Mouse (Mus musculus) left cerebral cortex, postnatal 25 days (tissue): ENCODE data around the gene Adh7. TPM values are rescaled to one million over a fixed set of nuclear protein-coding genes. Genes with fewer than 3 reads are reported as not detected.

Source experiments
- DNase-seq, 2 experiments: peaks; one replicate each; pipeline ENCODE4 v3.0.0; 2022; ENCODE audit warnings: low spot score in 2 of 2, mixed read lengths in 1 of 2
- intact Hi-C: fragments of 180-260 bp; cut with DNase I; formaldehyde crosslinking; loops from one replicate; pipeline ENCODE4 v1.15.1; 2025
- total RNA-seq, 2 experiments: library from RNA; stranded (reverse); gene quantifications; 2 replicates each; pipeline ENCODE4 v1.2.3; 2021

Adh7 gene
- total RNA-seq, 2 experiments from 2014 or later = not detected

DNA sequence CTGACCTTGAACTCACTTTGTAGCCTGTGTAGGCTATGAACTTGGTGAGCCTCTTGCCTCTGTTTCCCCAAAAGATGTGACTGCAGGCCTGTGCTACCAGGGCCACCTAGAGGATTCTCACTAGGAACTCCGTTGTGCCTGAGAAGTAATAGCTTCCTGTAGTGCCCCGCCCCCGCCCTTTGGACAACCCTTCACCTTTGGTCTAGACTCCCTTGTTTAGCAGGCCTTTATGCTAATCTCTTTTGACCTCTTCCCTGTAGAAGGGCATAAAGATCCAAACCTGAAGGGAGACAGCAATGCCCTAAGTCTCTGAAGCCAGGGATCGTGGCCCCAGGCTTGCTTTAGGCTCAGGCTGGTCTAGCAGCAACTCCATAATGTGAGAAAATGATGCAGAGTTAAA is 5.0 kb downstream of the Adh7 start:
- DNase-seq = no peak
- intact Hi-C loops = loop anchor here (5.0 kb wide), 2 partner anchors 185 to 210 kb away; no protein-coding TSS in a partner anchor

DNA sequence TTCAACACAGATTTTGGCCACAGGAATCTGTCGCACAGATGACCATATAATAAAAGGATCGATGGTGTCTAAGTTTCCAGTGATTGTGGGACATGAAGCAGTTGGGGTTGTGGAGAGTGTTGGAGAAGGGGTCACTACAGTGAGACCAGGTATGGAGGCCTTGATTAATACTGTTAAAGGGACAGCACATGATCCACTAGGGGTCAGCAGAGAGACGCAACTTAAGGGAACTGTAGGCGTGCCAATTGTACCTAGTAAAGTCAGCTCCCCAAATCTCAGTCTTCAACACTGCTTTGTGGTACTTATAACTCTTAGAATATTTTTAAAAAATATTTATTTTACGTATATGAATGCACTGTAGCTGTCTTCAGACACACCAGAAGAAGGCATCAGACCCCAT is 5.4 kb downstream of the Adh7 start:
- DNase-seq = peak; percentile 23 to 52
- intact Hi-C loops = loop anchor here (5.0 kb wide), 2 partner anchors 184 to 209 kb away; no protein-coding TSS in a partner anchor

DNA sequence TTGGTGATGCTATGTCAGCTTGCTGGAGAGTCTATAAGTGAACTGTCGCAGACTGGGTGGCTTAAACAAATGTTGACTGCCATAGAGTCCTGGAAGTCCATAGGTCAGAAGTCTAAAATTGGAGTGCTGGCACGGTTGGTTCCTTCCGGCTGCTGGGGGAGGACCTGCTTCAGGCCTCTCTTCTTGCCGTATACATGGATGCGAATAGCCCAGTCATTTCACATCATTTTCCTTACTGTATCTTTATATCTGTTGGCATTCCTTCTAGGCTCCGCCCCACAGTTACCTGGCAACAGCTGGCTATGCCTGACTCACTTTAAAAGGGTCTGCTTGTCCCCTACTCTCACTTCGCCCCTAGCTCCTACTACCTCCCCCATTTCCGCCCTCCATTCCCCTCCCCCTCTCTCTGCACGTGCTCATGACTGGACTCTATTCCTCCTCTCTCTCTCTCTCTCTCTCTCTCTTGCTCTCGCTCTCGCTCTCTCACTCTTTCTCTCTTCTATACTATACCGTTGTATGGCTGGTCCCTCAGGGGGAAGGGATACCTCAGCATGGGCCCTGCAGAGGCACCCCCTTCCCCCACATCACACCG is 6.9 kb downstream of the Adh7 start:
- intact Hi-C loops = loop anchor here (5.0 kb wide), 2 partner anchors 183 to 208 kb away; no protein-coding TSS in a partner anchor

DNA sequence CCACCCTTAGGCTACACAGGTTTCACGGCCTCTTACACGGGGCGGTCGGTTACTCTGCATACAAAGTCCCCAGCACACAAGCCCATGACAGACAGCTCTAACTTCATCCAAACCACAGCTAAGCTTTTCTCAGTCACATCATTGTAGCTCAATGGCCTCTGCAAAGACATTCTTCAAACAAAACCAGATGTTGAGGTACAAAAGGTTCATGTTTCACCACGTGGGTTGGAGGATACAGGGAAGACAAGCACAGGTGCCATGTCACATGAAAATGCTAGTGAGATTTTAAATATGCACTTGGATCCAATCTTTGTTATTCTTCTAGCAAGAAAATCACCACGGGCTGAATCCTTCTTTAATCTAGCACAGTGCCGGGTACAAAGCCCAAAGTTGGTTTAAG is 7.8 kb downstream of the Adh7 start:
- no peak for DNase-seq
- intact Hi-C loops = no loop called here

More for the DNA sequence above, 6.9 kb downstream of the Adh7 start:
- DNase-seq = no peak

DNA sequence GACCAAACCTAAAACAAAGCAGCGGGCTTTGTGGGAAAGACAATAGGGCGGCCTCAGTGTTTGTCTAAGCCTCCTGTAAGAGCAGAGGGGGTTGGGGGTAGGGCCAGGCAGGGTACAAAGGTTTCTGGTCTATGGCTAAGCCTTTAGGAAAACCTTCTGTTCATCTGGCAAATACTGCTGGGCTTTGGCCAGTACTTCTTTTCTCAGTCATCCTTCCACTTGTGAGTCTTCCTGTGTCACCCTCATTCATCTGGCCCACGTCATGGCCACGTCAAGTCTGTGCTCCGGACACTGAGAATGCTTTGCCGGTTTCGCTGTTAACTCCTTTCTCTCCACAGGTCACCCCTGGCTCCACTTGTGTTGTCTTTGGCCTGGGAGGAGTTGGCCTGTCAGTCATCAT is 8.3 kb downstream of the Adh7 start:
- intact Hi-C loops = no loop called here
- no peak for DNase-seq

DNA sequence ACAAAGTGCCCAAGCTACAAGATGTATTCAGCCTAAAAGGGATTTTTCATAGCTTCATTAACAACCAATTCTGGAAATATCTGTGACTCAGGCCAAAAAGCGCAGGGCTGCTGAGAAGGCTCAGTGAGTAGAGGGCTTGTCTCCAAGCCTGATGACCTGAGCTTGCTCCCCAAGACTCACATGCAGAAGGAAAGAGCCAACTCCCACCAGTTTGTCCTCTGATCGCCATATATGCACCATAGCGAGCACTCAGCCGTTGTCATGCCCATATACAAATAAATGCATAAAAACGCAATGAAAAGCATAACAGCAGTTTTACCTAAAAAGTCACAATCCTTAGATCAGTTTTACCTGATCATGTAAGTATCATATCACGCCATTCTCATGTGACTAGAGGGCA is 8.9 kb downstream of the Adh7 start:
- intact Hi-C loops = no loop called here
- no peak for DNase-seq

DNA sequence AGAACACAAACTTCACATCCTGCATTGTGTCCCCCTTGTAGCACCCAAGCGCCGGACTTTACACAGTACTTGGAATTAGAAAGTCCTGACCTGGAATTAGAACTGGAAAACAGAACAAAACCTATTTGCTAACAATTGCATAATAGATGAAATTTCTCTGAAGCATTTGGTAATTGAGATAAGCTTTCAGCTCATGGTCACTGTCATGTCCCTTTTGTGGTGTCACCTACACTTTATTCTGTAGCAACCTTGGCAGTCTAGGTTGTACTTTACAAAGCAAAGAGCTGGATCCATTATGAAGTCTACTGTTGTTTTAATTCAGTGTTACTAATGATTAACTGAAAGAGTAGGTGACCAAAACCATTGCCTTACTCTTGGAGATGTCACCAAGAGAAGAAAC is 9.5 kb downstream of the Adh7 start:
- no peak for DNase-seq
- intact Hi-C loops = no loop called here

DNA sequence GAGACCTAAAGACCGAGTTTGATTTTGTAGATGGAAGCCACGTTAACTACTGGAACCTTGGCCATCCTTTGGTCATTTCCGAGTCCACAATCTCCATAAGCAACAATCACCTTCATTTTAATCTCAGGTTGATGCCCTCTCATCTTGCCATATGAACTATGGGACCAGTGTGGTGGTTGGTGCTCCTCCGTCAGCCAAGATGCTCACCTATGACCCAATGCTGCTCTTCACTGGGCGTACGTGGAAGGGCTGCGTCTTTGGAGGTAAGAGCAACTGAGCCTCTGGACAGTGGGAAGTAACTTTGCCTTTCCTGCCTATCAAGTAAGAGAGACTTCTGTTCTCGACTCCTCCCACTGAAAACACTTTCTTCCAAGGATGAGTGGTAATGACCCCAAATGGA is 10.2 kb downstream of the Adh7 start:
- intact Hi-C loops = no loop called here
- DNase-seq = no peak

DNA sequence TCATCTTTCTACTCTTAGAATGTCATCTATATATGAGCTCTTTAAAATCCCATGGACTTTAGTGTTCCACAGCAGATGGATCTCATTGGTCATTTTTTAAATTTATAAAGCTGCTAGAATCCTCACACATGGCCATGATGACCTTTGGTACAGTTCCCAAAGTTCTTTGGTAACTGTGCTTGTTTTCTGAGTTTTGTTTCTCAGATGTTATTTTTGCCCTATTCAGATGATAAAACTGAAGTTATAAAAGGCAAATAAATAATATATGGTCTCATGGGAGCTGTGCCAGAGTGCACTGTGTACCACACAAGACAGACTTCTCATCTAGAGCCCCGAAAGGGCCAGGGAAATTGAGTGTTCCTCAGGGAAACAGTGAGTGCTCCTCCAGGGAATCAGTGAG is 11.9 kb downstream of the Adh7 start:
- intact Hi-C loops = no loop called here
- no peak for DNase-seq

DNA sequence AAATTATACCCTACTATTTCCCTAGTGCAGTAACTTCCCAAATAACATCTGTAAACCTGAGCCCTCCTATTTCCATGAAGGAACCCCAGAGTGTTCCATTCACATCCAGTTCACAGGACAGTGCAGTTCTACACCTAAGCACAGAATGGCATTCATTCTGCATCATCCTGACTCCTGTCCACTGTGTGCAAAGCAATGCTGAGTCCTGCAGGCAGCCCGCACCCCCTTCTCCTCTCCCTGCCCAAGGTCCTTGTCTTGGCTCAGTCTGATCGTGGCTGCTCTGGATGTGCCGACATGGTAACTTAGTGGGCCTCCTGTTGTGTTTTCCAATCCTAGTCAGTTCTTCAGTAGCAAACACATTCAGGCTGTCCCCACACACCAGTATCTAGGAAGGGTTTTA is 12.7 kb downstream of the Adh7 start:
- intact Hi-C loops = no loop called here

DNA sequence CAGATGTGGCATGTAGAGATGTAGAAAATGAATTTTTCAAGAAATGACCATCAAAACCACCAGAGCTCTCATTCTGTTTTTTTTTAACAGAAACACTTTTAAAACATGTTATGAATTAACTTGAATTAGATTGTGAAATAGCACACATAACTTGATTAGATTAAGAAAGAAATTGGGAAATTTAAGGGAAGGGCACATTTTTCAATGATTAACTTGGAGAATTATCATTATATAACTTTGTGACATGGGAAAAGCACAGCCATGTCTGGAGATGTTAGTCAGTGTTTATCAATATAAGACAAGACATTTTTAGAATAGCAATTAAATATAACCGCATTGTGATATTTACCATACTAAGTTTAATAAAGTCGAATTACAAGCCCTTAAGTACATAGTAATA is 14.0 kb downstream of the Adh7 start:
- DNase-seq = no peak
- intact Hi-C loops = no loop called here

More for the DNA sequence above, 12.7 kb downstream of the Adh7 start:
- no peak for DNase-seq

DNA sequence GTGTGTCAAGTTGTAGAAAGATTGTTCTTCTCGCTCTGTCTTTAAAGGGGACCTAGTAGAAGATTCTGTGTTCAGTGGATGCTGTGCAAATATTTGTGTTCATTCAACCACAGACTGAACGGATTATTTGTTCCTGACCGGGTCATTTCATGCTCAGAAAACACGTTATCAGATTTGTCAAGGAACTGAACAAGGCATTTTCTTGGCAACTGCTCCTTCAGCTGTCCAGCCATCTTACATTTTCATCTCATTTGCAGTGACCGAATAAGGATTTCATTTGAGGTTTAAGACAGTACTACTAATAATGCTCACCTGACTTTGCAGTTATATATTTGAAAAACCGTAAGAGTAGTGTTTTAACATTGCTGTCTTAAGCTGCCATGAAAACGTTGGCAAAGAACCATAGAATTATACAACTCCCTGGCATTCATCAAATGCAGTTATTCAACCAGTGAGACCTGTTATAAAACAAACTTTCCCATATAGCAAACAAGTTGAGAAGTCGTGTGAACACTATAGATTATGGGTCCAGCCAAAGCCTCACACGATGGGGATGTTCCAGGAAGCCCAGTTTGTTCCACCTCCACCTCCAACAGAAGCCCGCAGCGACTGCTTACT is 19.1 kb downstream of the Adh7 start:
- intact Hi-C loops = loop anchor here (5.0 kb wide), 1 partner anchor 176 kb away; no protein-coding TSS in a partner anchor
- no peak for DNase-seq

DNA sequence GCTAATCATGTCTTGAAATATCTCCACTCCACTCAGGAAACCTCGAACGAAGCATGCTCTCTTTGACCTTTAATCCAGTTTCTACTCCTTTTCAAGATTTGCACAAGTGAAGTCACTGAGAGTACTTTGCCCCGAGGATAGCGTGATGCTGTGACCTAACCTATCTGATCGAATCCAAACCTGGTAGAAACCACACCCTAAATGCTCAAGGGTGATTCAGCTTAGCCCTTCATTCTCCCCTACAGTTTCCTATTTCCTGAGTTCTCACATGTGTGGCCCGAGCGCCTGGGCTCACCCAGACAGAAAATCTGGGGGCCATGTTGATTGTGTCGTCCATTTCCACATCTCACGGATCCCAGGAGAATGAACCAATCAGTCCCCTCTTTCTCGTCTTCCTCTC is 20.5 kb downstream of the Adh7 start:
- DNase-seq = no peak
- intact Hi-C loops = loop anchor here (5.0 kb wide), 1 partner anchor 174 kb away; no protein-coding TSS in a partner anchor

DNA sequence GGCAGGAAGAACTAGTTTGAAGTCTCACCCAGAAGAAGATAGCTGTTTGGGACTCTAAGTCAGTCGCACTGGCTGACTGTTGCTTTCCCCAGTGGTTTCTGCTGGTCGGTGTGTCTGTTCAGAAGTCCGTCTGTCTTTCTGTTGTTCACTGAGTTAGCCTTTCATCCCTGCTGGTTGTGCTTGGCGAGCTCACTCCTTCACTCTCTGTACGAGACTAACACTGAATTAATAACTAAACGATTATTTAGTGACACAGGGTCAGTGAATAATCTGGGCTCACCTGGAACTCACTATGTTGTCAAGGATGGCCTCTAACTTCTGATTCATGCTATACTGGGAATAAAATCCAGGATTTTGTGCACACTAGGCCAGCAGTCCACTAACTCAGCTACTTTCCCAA is 21.9 kb downstream of the Adh7 start:
- intact Hi-C loops = loop anchor here (5.0 kb wide), 1 partner anchor 173 kb away; no protein-coding TSS in a partner anchor
- no peak for DNase-seq

DNA sequence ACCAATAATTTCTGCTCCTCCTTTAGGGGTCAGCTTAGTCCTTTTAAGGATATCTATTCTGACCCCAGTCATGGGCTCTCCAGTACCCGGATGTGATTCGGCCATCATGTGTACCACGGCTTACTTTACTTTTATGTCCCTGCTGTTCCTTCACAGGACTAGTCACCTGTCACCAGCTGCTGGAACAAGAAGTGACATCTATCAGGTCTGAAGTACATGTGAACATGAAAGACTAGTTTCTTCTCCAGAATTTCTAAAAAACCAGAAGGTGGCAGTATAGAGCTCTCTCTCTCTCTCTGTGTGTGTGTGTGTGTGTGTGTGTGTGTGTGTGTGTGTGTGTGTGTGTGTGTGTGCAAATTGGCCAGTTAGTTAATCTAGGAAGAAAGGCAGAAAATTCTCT is 22.9 kb downstream of the Adh7 start:
- no peak for DNase-seq
- intact Hi-C loops = no loop called here

DNA sequence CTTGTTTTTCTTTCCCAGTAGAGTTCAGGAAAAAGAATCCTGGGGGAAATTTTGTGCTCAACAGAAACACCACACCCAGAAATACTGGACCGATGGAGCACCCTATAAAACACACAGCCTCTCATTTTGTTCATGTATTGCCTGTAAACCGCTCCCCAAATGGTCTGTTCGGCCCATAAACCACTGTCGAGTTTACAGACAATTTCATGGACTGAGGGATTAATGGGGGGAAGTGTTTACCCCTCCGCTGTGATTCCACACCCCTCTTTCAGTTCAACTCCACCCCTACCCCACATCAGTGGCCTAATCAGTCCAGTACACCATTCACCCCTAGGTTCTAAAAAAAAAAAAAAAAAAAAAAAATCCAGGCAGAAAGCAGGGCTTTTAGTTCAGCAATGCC is 23.4 kb downstream of the Adh7 start:
- intact Hi-C loops = no loop called here
- no peak for DNase-seq

DNA sequence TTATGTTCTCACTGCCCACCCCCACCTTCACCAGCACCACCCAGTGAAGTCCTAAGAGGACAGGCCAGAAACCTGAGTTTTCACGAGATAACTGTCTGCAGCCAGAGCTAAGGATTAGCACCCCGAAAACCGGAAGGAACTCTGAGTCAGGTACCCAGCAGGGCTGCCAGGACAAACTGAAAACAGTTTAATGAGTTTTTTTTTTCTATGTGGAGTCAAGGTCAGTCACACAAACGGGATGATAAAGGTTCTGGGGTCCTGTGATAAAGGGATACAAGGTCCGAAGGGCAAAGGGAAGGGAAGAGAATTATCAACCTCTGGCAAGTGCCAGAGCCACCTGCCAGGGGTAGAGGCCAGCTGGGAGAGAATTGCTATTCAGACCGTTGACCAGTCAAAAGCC is 23.8 kb downstream of the Adh7 start:
- intact Hi-C loops = no loop called here

DNA sequence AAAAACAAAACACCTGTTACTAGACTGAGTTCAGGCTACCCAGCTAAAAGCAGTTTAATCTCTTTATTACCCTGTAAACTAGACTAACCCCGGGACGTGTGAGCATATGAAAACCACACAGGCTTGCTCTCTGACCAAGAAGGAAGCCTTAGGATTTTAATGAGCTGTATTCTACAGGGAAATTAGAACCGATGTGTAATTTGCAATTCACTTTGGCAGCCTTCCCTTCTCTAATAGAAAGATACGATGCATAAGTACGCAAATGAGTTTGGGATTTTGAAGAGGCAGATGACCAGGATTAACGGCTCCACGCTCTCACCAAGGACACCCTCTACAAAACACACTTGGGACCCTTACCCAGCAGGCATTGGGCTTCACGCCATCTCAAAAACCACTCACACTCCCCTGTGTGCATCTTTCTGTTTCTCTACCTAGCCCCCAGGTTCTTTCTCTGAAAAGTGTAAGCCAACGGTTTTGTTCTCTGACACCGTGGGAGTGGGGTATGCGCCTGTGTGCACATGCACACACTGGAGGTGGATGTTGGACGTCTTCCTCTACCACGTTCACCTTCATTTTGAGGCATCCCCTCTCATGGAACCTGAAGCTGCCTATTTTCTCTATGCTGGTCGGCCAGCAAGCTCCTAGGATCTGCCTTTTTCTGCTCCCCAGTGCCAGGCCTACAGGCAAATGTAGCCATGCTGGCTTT is 24.6 kb downstream of the Adh7 start:
- no peak for DNase-seq
- intact Hi-C loops = no loop called here

More for the DNA sequence above, 23.8 kb downstream of the Adh7 start:
- DNase-seq = no peak

DNA sequence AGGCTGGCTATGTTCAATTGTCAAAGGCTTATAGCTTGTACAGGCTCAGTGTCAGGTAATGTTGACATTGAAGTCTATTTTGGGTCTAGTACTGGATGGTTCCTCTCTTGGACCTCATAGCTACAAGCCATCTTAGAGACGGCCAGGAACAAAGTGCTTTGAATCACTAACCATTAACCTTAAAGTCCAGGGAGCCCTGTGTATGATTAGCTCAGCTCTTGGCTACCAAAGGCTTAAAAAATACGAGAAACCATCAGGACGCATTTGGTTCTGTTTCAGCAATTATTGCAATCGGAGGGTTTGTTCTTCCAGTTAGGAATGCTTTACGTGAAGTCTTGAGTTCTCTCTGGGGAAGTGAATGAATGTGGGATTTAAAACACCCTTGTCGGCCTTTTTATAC is 25.4 kb downstream of the Adh7 start:
- intact Hi-C loops = no loop called here
- DNase-seq = no peak

DNA sequence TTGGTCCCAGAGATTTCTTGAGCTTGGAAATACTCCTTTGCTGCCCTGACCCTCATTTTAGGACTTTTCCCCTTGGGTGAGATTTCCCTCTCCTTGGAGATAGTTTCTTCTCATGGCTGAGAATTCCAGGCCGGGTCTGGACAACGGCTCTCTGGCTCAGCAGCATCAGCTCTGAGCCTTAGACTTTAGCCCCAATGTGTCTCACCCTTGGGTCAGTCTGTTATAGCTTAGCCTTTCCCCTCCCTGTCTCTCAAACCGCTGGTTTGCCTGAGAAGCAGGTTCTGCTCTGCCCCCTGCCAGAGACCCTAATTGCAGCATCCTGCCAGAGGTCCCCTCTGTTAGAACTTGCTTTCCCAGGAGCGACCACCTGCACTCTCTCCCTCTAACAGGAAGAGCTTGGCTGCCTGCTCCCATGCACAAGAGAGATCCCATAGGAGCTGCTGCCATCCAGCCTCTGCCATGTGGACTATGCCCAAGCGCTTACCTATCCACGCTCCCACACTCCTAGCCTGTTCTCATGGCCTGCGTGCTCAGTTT is 26.8 kb downstream of the Adh7 start:
- intact Hi-C loops = no loop called here
- DNase-seq = no peak
